Mouse (Mus musculus) small intestine, adult 2 months (tissue): ENCODE data around the gene Mdm1. TPM values are rescaled to one million over a fixed set of nuclear protein-coding genes. Genes with fewer than 3 reads are reported as not detected.

ENCODE experiments used
- H3K27ac ChIP-seq: fragments of 200-500 bp; 2 replicates; pipeline ENCODE4 v1.5.1; 2012; ENCODE audit warnings: low read depth, low read length, control low read depth, inconsistent platforms; ENCODE audit not compliant: insufficient read depth
- H3K27me3 ChIP-seq: fragments of 200-500 bp; 2 replicates; pipeline ENCODE4 v1.6.1; 2012; ENCODE audit warnings: mild to moderate bottlenecking, moderate library complexity, low read length, inconsistent platforms; ENCODE audit not compliant: control insufficient read depth, insufficient read depth
- H3K36me3 ChIP-seq: fragments of 200-500 bp; 2 replicates; pipeline ENCODE4 v1.6.1; 2012; ENCODE audit warnings: mild to moderate bottlenecking, low read length, control low read depth, inconsistent platforms; ENCODE audit not compliant: control insufficient read depth, insufficient read depth
- H3K4me1 ChIP-seq: fragments of 200-500 bp; 2 replicates; pipeline ENCODE4 v1.6.1; 2012; ENCODE audit warnings: low read length, inconsistent platforms, mixed read lengths; ENCODE audit not compliant: control insufficient read depth, insufficient read depth, insufficient read length
- H3K4me3 ChIP-seq: fragments of 200-500 bp; 2 replicates; pipeline ENCODE4 v1.5.1; 2012; ENCODE audit warnings: low read depth, mild to moderate bottlenecking, control low read depth, inconsistent platforms, low read length, moderate library complexity
- CTCF ChIP-seq: fragments of 200-500 bp; IDR thresholded peaks from 2 replicates; pipeline ENCODE4 v1.5.1; 2012; ENCODE audit warnings: low read depth, mild to moderate bottlenecking, control low read depth, inconsistent platforms, low read length, moderate library complexity, mixed read lengths; ENCODE audit not compliant: insufficient replicate concordance, insufficient read length; ENCODE audit errors: extremely low read depth
- POLR2A ChIP-seq: fragments of 200-500 bp; IDR thresholded peaks from 2 replicates; pipeline ENCODE4 v1.6.1; 2012; ENCODE audit warnings: low read depth, mild to moderate bottlenecking, control low read depth, inconsistent platforms, low read length, moderate library complexity
- WGBS: fragments of 180-500 bp; shearing (Covaris S2); methylation state at CpG from one replicate; pipeline ENCODE4 v1.1.7; 2018; 5-methylcytosine and 5-hydroxymethylcytosine counted together
- polyA plus RNA-seq: library from polyadenylated mRNA; depleted of rRNA; stranded (reverse); fragments of >200 nt; gene quantifications from 2 replicates; pipeline ENCODE4 v1.2.3, GENCODE M21; 2012

Mdm1 gene
- polyA plus RNA-seq, 1 experiment: 1.4 TPM

- no peak overlapping the region; the same call in 1 of the 2 replicates for H3K27ac ChIP-seq
- TF ChIP-seq POLR2A (no peak), CTCF (no peak)
- WGBS: 74% methylated on average over 2 of the region's 2 CpGs
- H3K4me1 ChIP-seq: peaks cover 5% of the 10 kb centered on the region; the same call in 1 of the 2 replicates
- H3K36me3 ChIP-seq: no peaks in the 10 kb centered on the region
- H3K4me3 ChIP-seq: no peak overlapping the region
- no peaks in the 10 kb centered on the region for H3K27me3 ChIP-seq
Observed at GRCm38 (mm10) chr10:118101056-118101455, 40.6 kb upstream of the Mdm1 start.

- Histone ChIP-seq H3K27ac (peak overlapping the region; percentile 56), H3K36me3 (no peaks in the 10 kb centered on the region), H3K27me3 (no peaks in the 10 kb centered on the region), H3K4me3 (peak overlapping the region; percentile 40), H3K4me1 (peaks cover 5% of the 10 kb centered on the region; the same call in 1 of the 2 replicates)
- no peak for TF ChIP-seq POLR2A
- TF ChIP-seq CTCF: no peak
- 3% methylated on average over 20 of the region's 20 CpGs for WGBS
Observed at GRCm38 (mm10) chr10:118103020-118103666, 38.5 kb upstream of the Mdm1 start.

- H3K4me1 ChIP-seq: peaks cover 5% of the 10 kb centered on the region; the same call in 1 of the 2 replicates
- TF ChIP-seq POLR2A: no peak
- TF ChIP-seq CTCF: no peak
- WGBS: 71% methylated on average over 10 of the region's 10 CpGs
- H3K27ac ChIP-seq: no peak overlapping the region
- H3K27me3 ChIP-seq: no peaks in the 10 kb centered on the region
- no peaks in the 10 kb centered on the region for H3K36me3 ChIP-seq
- H3K4me3 ChIP-seq: no peak overlapping the region
Observed at GRCm38 (mm10) chr10:118103906-118104305, 37.7 kb upstream of the Mdm1 start.

GRCm38 (mm10) chr10:118107031-118107430 lies 34.6 kb upstream of the Mdm1 start:
- WGBS: 61% methylated on average over 9 of the region's 9 CpGs
- H3K36me3 ChIP-seq: no peaks in the 10 kb centered on the region

GRCm38 (mm10) chr10:118110006-118110920 lies 31.3 kb upstream of the Mdm1 start:
- Histone ChIP-seq H3K36me3 (no peaks in the 10 kb centered on the region), H3K27me3 (no peaks in the 10 kb centered on the region), H3K27ac (no peak overlapping the region), H3K4me3 (no peak overlapping the region), H3K4me1 (0 out of 2 replicates have a peak, but pooled peaks cover 2% of the 10 kb centered on the region)
- peak; percentile 1; the same call in 1 of the 2 replicates for TF ChIP-seq CTCF
- TF ChIP-seq POLR2A: no peak
- 34% methylated on average over 8 of the region's 8 CpGs for WGBS

More at GRCm38 (mm10) chr10:118107031-118107430, 34.6 kb upstream of the Mdm1 start:
- Histone ChIP-seq H3K27ac (no peak overlapping the region), H3K4me1 (peaks cover 2% of the 10 kb centered on the region; the same call in 1 of the 2 replicates), H3K27me3 (no peaks in the 10 kb centered on the region), H3K4me3 (no peak overlapping the region)
- TF ChIP-seq POLR2A (no peak), CTCF (no peak)

- H3K4me3 ChIP-seq: no peak overlapping the region
- TF ChIP-seq POLR2A: no peak
- TF ChIP-seq CTCF: no peak
- H3K4me1 ChIP-seq: 0 out of 2 replicates have a peak, but pooled peaks cover 2% of the 10 kb centered on the region
- no peaks in the 10 kb centered on the region for H3K36me3 ChIP-seq
- whole genome bisulfite sequencing: 66% methylated on average over 7 of the region's 7 CpGs
- H3K27me3 ChIP-seq: no peaks in the 10 kb centered on the region
- H3K27ac ChIP-seq: no peak overlapping the region
Observed at GRCm38 (mm10) chr10:118110921-118111301, 30.7 kb upstream of the Mdm1 start.

- WGBS: 36% methylated on average over 7 of the region's 7 CpGs
- TF ChIP-seq CTCF: no peak
- TF ChIP-seq POLR2A: no peak
Observed at GRCm38 (mm10) chr10:118111621-118112020, 30.0 kb upstream of the Mdm1 start.

More at GRCm38 (mm10) chr10:118111621-118112020, 30.0 kb upstream of the Mdm1 start:
- no peak overlapping the region for H3K27ac ChIP-seq
- H3K4me3 ChIP-seq: no peak overlapping the region
- H3K36me3 ChIP-seq: no peaks in the 10 kb centered on the region
- no peaks in the 10 kb centered on the region for H3K27me3 ChIP-seq
- 0 out of 2 replicates have a peak, but pooled peaks cover 2% of the 10 kb centered on the region for H3K4me1 ChIP-seq
